Mouse (Mus musculus): ENCODE results near the gene Kmt5b. TPM values are rescaled to one million over a fixed set of nuclear protein-coding genes. Genes with fewer than 3 reads are reported as not detected.

The Kmt5b gene
- total and polyA plus RNA-seq, 3 experiments = 14.9 to 23.9 TPM; not detected in 1

DNA sequence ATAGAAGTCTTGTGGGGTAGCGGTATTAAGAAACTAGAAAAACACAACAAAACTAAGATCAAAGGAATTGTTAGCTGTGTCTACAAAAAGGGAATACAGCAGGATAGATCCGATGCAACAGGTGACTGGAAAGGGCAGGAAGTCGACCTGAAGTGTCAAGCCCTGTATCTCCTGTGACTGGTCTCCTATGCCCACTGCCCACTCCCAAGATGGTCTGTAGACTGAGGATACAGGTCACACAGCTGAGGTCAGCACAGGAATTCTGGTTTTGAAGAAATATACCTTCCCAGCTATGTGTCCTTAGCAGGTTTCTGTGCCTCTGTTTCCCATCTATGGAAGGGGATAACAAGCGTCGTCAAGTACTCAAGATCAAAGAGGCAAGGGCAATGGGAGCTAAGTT lies 843 bp upstream of the Kmt5b start:
- TF ChIP-seq ZKSCAN1 (IDR thresholded peaks at IDR 0.05; ENCODE audit: low read depth, low read length) (no peak), GABPA (IDR thresholded peaks at IDR 0.05; ENCODE audit: low read depth, low read length) (no peak), GATA1 (IDR thresholded peaks at IDR 0.05; ENCODE audit: low read depth, low read length) (no peak), EP300 (IDR thresholded peaks at IDR 0.05; ENCODE audit: low read depth in 1 of 2, low read length in 2 of 2) (no peak), RCOR1 (IDR thresholded peaks at IDR 0.05; ENCODE audit: low read depth, low read length) (no peak), BHLHE40 (IDR thresholded peaks at IDR 0.05; ENCODE audit: borderline replicate concordance, low read depth, low read length) (no peak), POLR2A (IDR thresholded peaks at IDR 0.05; ENCODE audit: control insufficient read depth in 1 of 2, insufficient read depth in 1 of 2, low read depth in 1 of 2, low read length in 2 of 2, poor library complexity in 1 of 2) (no peak), RAD21 (IDR thresholded peaks at IDR 0.05; ENCODE audit: low read depth, low read length) (no peak), TCF12 (IDR thresholded peaks at IDR 0.05; ENCODE audit: low read depth, low read length) (no peak), SIN3A (IDR thresholded peaks at IDR 0.05; ENCODE audit: low read length) (no peak), ELF1 (IDR thresholded peaks at IDR 0.05; ENCODE audit: low read depth, low read length) (no peak), MYC (IDR thresholded peaks at IDR 0.05; ENCODE audit: low read depth, low read length) (no peak), UBTF (IDR thresholded peaks at IDR 0.05; ENCODE audit: borderline replicate concordance, insufficient read depth, low read depth, low read length) (no peak), TBP (IDR thresholded peaks at IDR 0.05; ENCODE audit: low read depth, low read length) (no peak)
- H3K79me2 ChIP-seq (ENCODE audit: control insufficient read depth, insufficient read depth, low read length, poor library complexity) = peaks cover 29% of the 10 kb centered on the region
- peaks cover 6 to 14% of the 10 kb centered on the region in 2 experiments for H3K27me3 ChIP-seq (ENCODE audit: control insufficient read depth in 1 of 2, insufficient read depth in 2 of 2, low read length in 2 of 2)
- no peak overlapping the region for H3K4me3 ChIP-seq (ENCODE audit: control insufficient read depth in 1 of 2, insufficient read depth in 1 of 2, low read depth in 2 of 2, low read length in 2 of 2)
- H3K36me3 ChIP-seq (ENCODE audit: control insufficient read depth in 1 of 2, insufficient read depth in 2 of 2, low read length in 2 of 2) = peaks cover 0 to 2% of the 10 kb centered on the region in 2 experiments; a peak in 1 of 4 replicates
- H3K9me3 ChIP-seq (replicated peaks; ENCODE audit: insufficient read depth, low read length) = no peaks in the 10 kb centered on the region
- no peak overlapping the region for H3K27ac ChIP-seq (ENCODE audit: control insufficient read depth, low read depth, low read length)
- H3K9ac ChIP-seq (ENCODE audit: control insufficient read depth, low read depth, low read length, poor library complexity, severe bottlenecking) = no peak overlapping the region
- H3K4me1 ChIP-seq (ENCODE audit: control insufficient read depth in 1 of 2, insufficient read depth in 2 of 2, low read length in 2 of 2) = peaks cover 0 to 9% of the 10 kb centered on the region in 2 experiments; a peak in 2 of 4 replicates
- DNase-seq (ENCODE audit: low read depth, low spot score) = no peak

DNA sequence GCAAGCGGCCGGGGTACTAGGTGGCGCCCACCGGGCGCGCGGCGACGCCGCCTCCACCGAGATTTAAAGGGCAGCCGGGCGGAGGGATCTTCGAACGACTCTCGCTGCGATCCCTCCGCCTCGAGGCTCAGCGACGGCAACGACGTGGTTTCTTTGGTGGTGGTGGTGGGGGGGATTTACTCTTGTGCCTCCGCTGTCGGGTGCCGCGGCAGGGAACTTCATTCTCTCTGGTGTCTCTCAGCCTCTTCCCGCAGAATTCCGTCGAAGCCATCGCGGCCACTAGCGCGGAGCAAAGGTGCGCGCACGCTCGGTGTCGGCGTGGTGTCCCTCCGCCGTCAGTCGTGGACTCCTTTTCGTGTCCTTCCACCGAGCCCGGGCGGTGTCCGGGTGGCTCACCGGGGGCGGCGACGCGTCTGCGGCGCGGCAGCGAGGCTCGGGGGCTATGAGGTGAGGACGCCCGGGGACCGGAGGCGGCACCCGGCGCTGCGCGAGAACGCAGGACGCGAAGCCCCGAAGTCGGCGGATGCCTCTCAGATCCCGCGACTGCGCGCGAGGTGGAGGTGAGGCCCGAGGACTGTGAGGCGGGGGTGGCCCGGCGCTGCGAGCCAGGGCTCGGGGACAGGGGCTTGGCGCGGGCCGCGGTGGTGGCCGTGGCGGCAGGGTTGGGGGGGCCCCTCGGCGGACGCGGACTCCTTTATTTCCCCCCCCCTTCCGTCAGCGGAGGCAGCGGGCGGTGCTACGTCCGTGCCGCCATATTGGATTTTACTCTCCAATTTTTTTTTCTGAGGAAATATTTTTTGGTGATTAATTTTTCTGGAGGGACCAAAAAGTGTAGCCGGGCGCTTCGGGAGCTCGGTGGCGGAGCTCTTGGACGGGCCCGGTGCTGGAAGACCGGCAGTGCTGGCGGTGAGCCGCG lies 818 bp downstream of the Kmt5b start:
- H3K9me3 ChIP-seq (replicated peaks; ENCODE audit: insufficient read depth, low read length) = no peaks in the 10 kb centered on the region
- peaks cover 36% of the 10 kb centered on the region for H3K79me2 ChIP-seq (ENCODE audit: control insufficient read depth, insufficient read depth, low read length, poor library complexity)
- H3K27ac ChIP-seq (ENCODE audit: control insufficient read depth, low read depth, low read length) = peak overlapping the region; percentile 100
- H3K36me3 ChIP-seq (ENCODE audit: control insufficient read depth in 1 of 2, insufficient read depth in 2 of 2, low read length in 2 of 2) = peaks cover 0 to 2% of the 10 kb centered on the region in 2 experiments; a peak in 1 of 4 replicates
- peaks cover 0 to 9% of the 10 kb centered on the region in 2 experiments; a peak in 2 of 4 replicates for H3K4me1 ChIP-seq (ENCODE audit: control insufficient read depth in 1 of 2, insufficient read depth in 2 of 2, low read length in 2 of 2)
- H3K9ac ChIP-seq (ENCODE audit: control insufficient read depth, low read depth, low read length, poor library complexity, severe bottlenecking) = peak overlapping the region; percentile 100
- peaks cover 6 to 9% of the 10 kb centered on the region in 2 experiments for H3K27me3 ChIP-seq (ENCODE audit: control insufficient read depth in 1 of 2, insufficient read depth in 2 of 2, low read length in 2 of 2)
- H3K4me3 ChIP-seq (ENCODE audit: control insufficient read depth in 1 of 2, insufficient read depth in 1 of 2, low read depth in 2 of 2, low read length in 2 of 2) = peak overlapping the region; percentile 92 to 99
- peak; percentile 94 for DNase-seq (ENCODE audit: low read depth, low spot score)
- TF ChIP-seq MYB (IDR thresholded peaks at IDR 0.05; ENCODE audit: low read depth, low read length) (no peak), CHD2 (IDR thresholded peaks at IDR 0.05; ENCODE audit: low read length) (peak; percentile 19; the same call in 1 of the 2 replicates), KAT2A (conservative IDR thresholded peaks at IDR 0.05; ENCODE audit: low read depth, low read length) (peak; percentile 96), POLR2AphosphoS5 (IDR thresholded peaks at IDR 0.05; ENCODE audit: borderline replicate concordance, low read depth, low read length) (no peak), TCF12 (IDR thresholded peaks at IDR 0.05; ENCODE audit: low read depth, low read length) (no peak; the same call in 1 of the 2 replicates), JUND (IDR thresholded peaks at IDR 0.05; ENCODE audit: low read depth, low read length) (no peak), HCFC1 (IDR thresholded peaks at IDR 0.05; ENCODE audit: low read depth, low read length) (peak; percentile 61; the same call in 1 of the 2 replicates), MYC (IDR thresholded peaks at IDR 0.05; ENCODE audit: low read depth, low read length) (0 out of 2 replicates have a peak, but pooled peaks have one; percentile 40), CHD1 (IDR thresholded peaks at IDR 0.05; ENCODE audit: low read depth, low read length) (peak; percentile 54; the same call in 1 of the 2 replicates), ELF1 (IDR thresholded peaks at IDR 0.05; ENCODE audit: low read depth, low read length) (0 out of 2 replicates have a peak, but pooled peaks have one; percentile 6), ZC3H11A (IDR thresholded peaks at IDR 0.05; ENCODE audit: low read depth, low read length) (no peak), MXI1 (IDR thresholded peaks at IDR 0.05; ENCODE audit: low read depth, low read length) (no peak; the same call in 1 of the 2 replicates), POLR2A (IDR thresholded peaks at IDR 0.05; ENCODE audit: control insufficient read depth in 1 of 2, insufficient read depth in 1 of 2, low read depth in 1 of 2, low read length in 2 of 2, poor library complexity in 1 of 2) (peak; percentile 41 to 93), CTCF (IDR thresholded peaks at IDR 0.05 in 2 of 3, conservative IDR thresholded peaks at IDR 0.05 in 1 of 3; ENCODE audit: control insufficient read depth in 1 of 3, insufficient read depth in 1 of 3, low read depth in 2 of 3, low read length in 3 of 3, poor library complexity in 1 of 3, severe bottlenecking in 1 of 3) (no peak), SIN3A (IDR thresholded peaks at IDR 0.05; ENCODE audit: low read length) (peak; percentile 1; the same call in 1 of the 2 replicates), ETS1 (IDR thresholded peaks at IDR 0.05; ENCODE audit: low read depth, low read length) (peak; percentile 51; the same call in 1 of the 2 replicates), TBP (IDR thresholded peaks at IDR 0.05; ENCODE audit: low read depth, low read length) (peak; percentile 59; the same call in 1 of the 2 replicates), EP300 (IDR thresholded peaks at IDR 0.05; ENCODE audit: low read depth in 1 of 2, low read length in 2 of 2) (no peak), E2F4 (IDR thresholded peaks at IDR 0.05; ENCODE audit: borderline replicate concordance, low read depth, low read length) (peak; percentile 70; the same call in 1 of the 2 replicates), MAZ (IDR thresholded peaks at IDR 0.05; ENCODE audit: low read depth, low read length) (peak; percentile 91), ZKSCAN1 (IDR thresholded peaks at IDR 0.05; ENCODE audit: low read depth, low read length) (no peak), RAD21 (IDR thresholded peaks at IDR 0.05; ENCODE audit: low read depth, low read length) (no peak)
